Mouse (Mus musculus) spleen, adult 2 months (tissue): Measurements from ENCODE around the gene Lpar3.

Experiments used
- CTCF ChIP-seq: fragments of 200-500 bp; IDR thresholded peaks from 2 replicates; pipeline ENCODE4 v1.5.1; 2011; ENCODE audit warnings: mild to moderate bottlenecking, inconsistent platforms; ENCODE audit not compliant: insufficient read depth, insufficient read length, insufficient replicate concordance; ENCODE audit errors: extremely low read depth
- POLR2A ChIP-seq: fragments of 200-500 bp; IDR thresholded peaks from 2 replicates; pipeline ENCODE4 v1.6.1; 2011; ENCODE audit warnings: low read depth, low read length, inconsistent platforms

DNA sequence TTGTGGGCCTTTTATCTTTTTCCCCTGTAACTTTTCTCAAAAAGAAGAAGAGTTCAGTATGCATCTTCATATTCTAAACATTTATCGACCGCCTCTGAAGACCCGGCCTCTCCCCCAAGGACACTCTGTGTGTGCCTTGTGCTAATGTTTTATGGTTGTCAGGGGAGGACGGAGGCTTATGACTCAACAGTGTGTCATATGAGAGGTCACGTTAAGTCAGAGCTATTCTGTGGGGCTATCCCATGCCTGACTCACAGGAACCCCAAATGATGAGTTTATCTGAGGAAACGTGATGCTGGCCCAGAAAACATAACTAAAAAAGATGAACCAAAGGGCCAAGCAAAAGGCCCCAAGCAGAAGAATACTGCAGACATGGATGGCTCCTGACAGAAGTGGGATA, 31.0 kb downstream of the Lpar3 start:
- no peak for TF ChIP-seq CTCF
- TF ChIP-seq POLR2A: no peak
